Mouse (Mus musculus): ENCODE results near the gene Sipa1l1. TPM values are rescaled to one million over a fixed set of nuclear protein-coding genes. Genes with fewer than 3 reads are reported as not detected.

Sipa1l1 gene
- polyA plus RNA-seq, 1 experiment: 38.0 TPM

GRCm38 (mm10) chr12:82374020-82374419 is 204.9 kb downstream of the Sipa1l1 start:
- no peak for TF ChIP-seq CTCF (IDR thresholded peaks at IDR 0.05; ENCODE audit: borderline replicate concordance, insufficient read depth, low read length)
- no peak for TF ChIP-seq POLR2A (IDR thresholded peaks at IDR 0.05; ENCODE audit: low read depth, low read length)
- no peak overlapping the region for H3K4me3 ChIP-seq (ENCODE audit: insufficient read depth, low read length)
- peaks cover 8% of the 10 kb centered on the region for H3K4me1 ChIP-seq (ENCODE audit: control insufficient read depth, insufficient read depth, low read length)
- peak overlapping the region; percentile 75 for H3K27ac ChIP-seq (ENCODE audit: insufficient read depth, low read length)

GRCm38 (mm10) chr12:82382932-82383331 is 213.8 kb downstream of the Sipa1l1 start:
- Histone ChIP-seq H3K4me1 (ENCODE audit: control insufficient read depth, insufficient read depth, low read length) (no peaks in the 10 kb centered on the region), H3K27ac (ENCODE audit: insufficient read depth, low read length) (no peak overlapping the region)
- TF ChIP-seq POLR2A (IDR thresholded peaks at IDR 0.05; ENCODE audit: low read depth, low read length) (no peak), CTCF (IDR thresholded peaks at IDR 0.05; ENCODE audit: borderline replicate concordance, insufficient read depth, low read length) (no peak)

GRCm38 (mm10) chr12:82384719-82385118 is 215.6 kb downstream of the Sipa1l1 start:
- Histone ChIP-seq H3K4me1 (ENCODE audit: control insufficient read depth, insufficient read depth, low read length) (no peaks in the 10 kb centered on the region), H3K27ac (ENCODE audit: insufficient read depth, low read length) (no peak overlapping the region), H3K4me3 (ENCODE audit: insufficient read depth, low read length) (no peak overlapping the region)
- TF ChIP-seq POLR2A (IDR thresholded peaks at IDR 0.05; ENCODE audit: low read depth, low read length): no peak
- TF ChIP-seq CTCF (IDR thresholded peaks at IDR 0.05; ENCODE audit: borderline replicate concordance, insufficient read depth, low read length): no peak

More at GRCm38 (mm10) chr12:82382932-82383331, 213.8 kb downstream of the Sipa1l1 start:
- H3K4me3 ChIP-seq (ENCODE audit: insufficient read depth, low read length): no peak overlapping the region

GRCm38 (mm10) chr12:82387042-82387441 is 217.9 kb downstream of the Sipa1l1 start:
- TF ChIP-seq POLR2A (IDR thresholded peaks at IDR 0.05; ENCODE audit: low read depth, low read length): no peak
- no peak for TF ChIP-seq CTCF (IDR thresholded peaks at IDR 0.05; ENCODE audit: borderline replicate concordance, insufficient read depth, low read length)
- no peak overlapping the region for H3K27ac ChIP-seq (ENCODE audit: insufficient read depth, low read length)

GRCm38 (mm10) chr12:82387647-82388046 is 218.5 kb downstream of the Sipa1l1 start:
- TF ChIP-seq POLR2A (IDR thresholded peaks at IDR 0.05; ENCODE audit: low read depth, low read length) (no peak), CTCF (IDR thresholded peaks at IDR 0.05; ENCODE audit: borderline replicate concordance, insufficient read depth, low read length) (no peak)
- Histone ChIP-seq H3K27ac (ENCODE audit: insufficient read depth, low read length) (no peak overlapping the region), H3K4me3 (ENCODE audit: insufficient read depth, low read length) (no peak overlapping the region), H3K4me1 (ENCODE audit: control insufficient read depth, insufficient read depth, low read length) (no peaks in the 10 kb centered on the region)

More at GRCm38 (mm10) chr12:82387042-82387441, 217.9 kb downstream of the Sipa1l1 start:
- Histone ChIP-seq H3K4me3 (ENCODE audit: insufficient read depth, low read length) (no peak overlapping the region), H3K4me1 (ENCODE audit: control insufficient read depth, insufficient read depth, low read length) (no peaks in the 10 kb centered on the region)

- Histone ChIP-seq H3K4me1 (ENCODE audit: control insufficient read depth, insufficient read depth, low read length) (no peaks in the 10 kb centered on the region), H3K27ac (ENCODE audit: insufficient read depth, low read length) (no peak overlapping the region), H3K4me3 (ENCODE audit: insufficient read depth, low read length) (no peak overlapping the region)
- no peak for TF ChIP-seq POLR2A (IDR thresholded peaks at IDR 0.05; ENCODE audit: low read depth, low read length)
- TF ChIP-seq CTCF (IDR thresholded peaks at IDR 0.05; ENCODE audit: borderline replicate concordance, insufficient read depth, low read length): no peak
Measured at GRCm38 (mm10) chr12:82388144-82388543, 219.0 kb downstream of the Sipa1l1 start.

- peaks cover 4% of the 10 kb centered on the region; the same call in 1 of the 2 replicates for H3K4me1 ChIP-seq (ENCODE audit: control insufficient read depth, insufficient read depth, low read length)
- TF ChIP-seq CTCF (IDR thresholded peaks at IDR 0.05; ENCODE audit: borderline replicate concordance, insufficient read depth, low read length): no peak
- H3K27ac ChIP-seq (ENCODE audit: insufficient read depth, low read length): no peak overlapping the region
- H3K4me3 ChIP-seq (ENCODE audit: insufficient read depth, low read length): no peak overlapping the region
Measured at GRCm38 (mm10) chr12:82394118-82394861, 225.2 kb downstream of the Sipa1l1 start.

- TF ChIP-seq CTCF (IDR thresholded peaks at IDR 0.05; ENCODE audit: borderline replicate concordance, insufficient read depth, low read length) (no peak), POLR2A (IDR thresholded peaks at IDR 0.05; ENCODE audit: low read depth, low read length) (no peak)
- Histone ChIP-seq H3K4me1 (ENCODE audit: control insufficient read depth, insufficient read depth, low read length) (peaks cover 4% of the 10 kb centered on the region; the same call in 1 of the 2 replicates), H3K4me3 (ENCODE audit: insufficient read depth, low read length) (no peak overlapping the region), H3K27ac (ENCODE audit: insufficient read depth, low read length) (no peak overlapping the region)
Measured at GRCm38 (mm10) chr12:82395194-82395593, 226.1 kb downstream of the Sipa1l1 start.

GRCm38 (mm10) chr12:82397193-82397592 is 228.1 kb downstream of the Sipa1l1 start:
- Histone ChIP-seq H3K4me1 (ENCODE audit: control insufficient read depth, insufficient read depth, low read length) (peaks cover 4% of the 10 kb centered on the region; the same call in 1 of the 2 replicates), H3K27ac (ENCODE audit: insufficient read depth, low read length) (peak overlapping the region; percentile 23; the same call in 1 of the 2 replicates), H3K4me3 (ENCODE audit: insufficient read depth, low read length) (no peak overlapping the region)
- TF ChIP-seq CTCF (IDR thresholded peaks at IDR 0.05; ENCODE audit: borderline replicate concordance, insufficient read depth, low read length): no peak
- TF ChIP-seq POLR2A (IDR thresholded peaks at IDR 0.05; ENCODE audit: low read depth, low read length): no peak

- H3K27ac ChIP-seq (ENCODE audit: insufficient read depth, low read length): peak overlapping the region; percentile 23; the same call in 1 of the 2 replicates
- H3K4me3 ChIP-seq (ENCODE audit: insufficient read depth, low read length): no peak overlapping the region
- H3K4me1 ChIP-seq (ENCODE audit: control insufficient read depth, insufficient read depth, low read length): peaks cover 4% of the 10 kb centered on the region; the same call in 1 of the 2 replicates
- no peak for TF ChIP-seq CTCF (IDR thresholded peaks at IDR 0.05; ENCODE audit: borderline replicate concordance, insufficient read depth, low read length)
- no peak for TF ChIP-seq POLR2A (IDR thresholded peaks at IDR 0.05; ENCODE audit: low read depth, low read length)
Measured at GRCm38 (mm10) chr12:82397751-82398150, 228.6 kb downstream of the Sipa1l1 start.

Data from embryonic fibroblast, embryonic 13.5 days (primary cell).